8 mouse cellular contexts compared by ENCODE assay signal in the genomic region with DNA sequence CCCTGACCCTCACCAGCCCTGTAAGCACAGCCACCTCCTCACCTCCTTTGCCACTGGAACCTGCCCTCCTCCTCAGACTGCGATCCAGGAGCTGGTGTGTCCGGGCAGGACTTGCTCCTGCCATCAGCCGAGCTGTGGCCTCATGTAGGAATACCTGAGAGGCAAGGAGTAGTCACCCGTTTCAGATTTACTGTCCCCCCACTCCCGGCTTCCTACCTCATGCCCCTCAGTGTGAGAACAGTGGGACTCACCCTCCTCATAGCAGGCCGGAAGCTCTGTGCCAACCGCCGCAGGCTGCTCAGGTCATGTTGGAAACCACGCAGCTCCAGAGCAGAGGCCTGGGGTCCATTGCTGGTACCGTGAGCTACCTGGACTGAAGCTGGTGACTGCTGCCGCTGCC. TPM values are rescaled to one million over a fixed set of nuclear protein-coding genes. Genes with fewer than 3 reads are reported as not detected.
DNase-seq lines count a peak whose midpoint lies in the region; ATAC-seq and TF ChIP-seq lines count a peak whose summit lies in the region.

No protein-coding gene starts in this region.

- TF ChIP-seq CTCF in MEL (IDR thresholded peaks at IDR 0.05 in 2 of 3, conservative IDR thresholded peaks at IDR 0.05 in 1 of 3; ENCODE audit: control insufficient read depth in 1 of 3, insufficient read depth in 1 of 3, low read depth in 2 of 3, low read length in 3 of 3, poor library complexity in 1 of 3, severe bottlenecking in 1 of 3): no peak

- 0 out of 2 replicates have a peak overlapping the region, but pooled peaks have one; percentile 1 for H3K27ac ChIP-seq in heart, embryonic 15.5 days
- no peak overlapping the region for H3K27ac ChIP-seq in MEL (ENCODE audit: control insufficient read depth, low read depth, low read length)
- peak overlapping the region; percentile 82 for H3K27ac ChIP-seq in hindbrain, embryonic 10.5 days
- peak overlapping the region; percentile 58; the same call in 1 of the 2 replicates for H3K27ac ChIP-seq in limb, embryonic 14.5 days (replicated peaks; ENCODE audit: low read depth, low read length)

- no peak for TF ChIP-seq RAD21 in MEL (IDR thresholded peaks at IDR 0.05; ENCODE audit: low read depth, low read length)

- no peak for ATAC-seq in heart, embryonic 15.5 days (replicated peaks; ENCODE audit: insufficient number of reproducible peaks, insufficient read depth, low FRiP score, low read depth)
- no peak for ATAC-seq in limb, embryonic 14.5 days (ENCODE audit: low FRiP score, low read depth)
- ATAC-seq in CD4-positive, CD25-positive, alpha-beta regulatory T cell, adult 4 months: no peak

- no peaks in the 10 kb centered on the region for H3K27me3 ChIP-seq in heart, embryonic 15.5 days
- no peaks in the 10 kb centered on the region for H3K27me3 ChIP-seq in MEL (ENCODE audit: control insufficient read depth in 1 of 2, insufficient read depth in 2 of 2, low read length in 2 of 2)
- no peaks in the 10 kb centered on the region for H3K27me3 ChIP-seq in hindbrain, embryonic 10.5 days (ENCODE audit: insufficient read depth, poor library complexity, severe bottlenecking)
- no peaks in the 10 kb centered on the region for H3K27me3 ChIP-seq in limb, embryonic 14.5 days (ENCODE audit: control insufficient read depth, insufficient read depth, low read length)

- no peaks in the 10 kb centered on the region for H3K9me3 ChIP-seq in heart, embryonic 15.5 days (replicated peaks)
- no peaks in the 10 kb centered on the region for H3K9me3 ChIP-seq in MEL (replicated peaks; ENCODE audit: insufficient read depth, low read length)
- H3K9me3 ChIP-seq in hindbrain, embryonic 10.5 days: no peaks in the 10 kb centered on the region
- no peaks in the 10 kb centered on the region for H3K9me3 ChIP-seq in limb, embryonic 14.5 days (ENCODE audit: control insufficient read depth, low read length)

- no peaks in the 10 kb centered on the region for H3K79me2 ChIP-seq in MEL (ENCODE audit: control insufficient read depth, insufficient read depth, low read length, poor library complexity)

- H3K36me3 ChIP-seq in heart, embryonic 15.5 days: peaks cover 85% of the 10 kb centered on the region
- peaks cover 0 to 29% of the 10 kb centered on the region in 2 experiments; a peak in 2 of 4 replicates for H3K36me3 ChIP-seq in MEL (ENCODE audit: control insufficient read depth in 1 of 2, insufficient read depth in 2 of 2, low read length in 2 of 2)
- peaks cover 100% of the 10 kb centered on the region for H3K36me3 ChIP-seq in hindbrain, embryonic 10.5 days
- peaks cover 79% of the 10 kb centered on the region for H3K36me3 ChIP-seq in limb, embryonic 14.5 days (ENCODE audit: control insufficient read depth, insufficient read depth, low read length)

- 82% methylated on average over 11 of the region's 11 CpGs for WGBS in heart, embryonic 15.5 days
- WGBS in hindbrain, embryonic 10.5 days: 92% methylated on average over 11 of the region's 11 CpGs
- 88% methylated on average over 11 of the region's 11 CpGs for WGBS in limb, embryonic 14.5 days

- DNase-seq in heart, postnatal 10 days: no peak
- no peak for DNase-seq in MEL (ENCODE audit: low read depth, low spot score)
- DNase-seq in hindbrain, embryonic 10.5 days (ENCODE audit: low spot score): no peak
- DNase-seq in limb, embryonic 14.5 days (ENCODE audit: low spot score): no peak
- DNase-seq in spleen, postnatal 10 days (ENCODE audit: low spot score in 2 of 2): no peak
- DNase-seq in adrenal gland, postnatal 36 days: no peak

- intact Hi-C loops in heart, postnatal 10 days (cut with DNase I): loop anchor here (2.0 to 5.0 kb wide), 2 partner anchors 92 to 137 kb away; no protein-coding TSS in a partner anchor

- no peak overlapping the region for H3K4me3 ChIP-seq in heart, embryonic 15.5 days
- no peak overlapping the region for H3K4me3 ChIP-seq in MEL (ENCODE audit: control insufficient read depth in 1 of 2, insufficient read depth in 1 of 2, low read depth in 2 of 2, low read length in 2 of 2)
- H3K4me3 ChIP-seq in hindbrain, embryonic 10.5 days: no peak overlapping the region
- no peak overlapping the region for H3K4me3 ChIP-seq in limb, embryonic 14.5 days (replicated peaks; ENCODE audit: low read length)

- peaks cover 20% of the 10 kb centered on the region for H3K4me1 ChIP-seq in heart, embryonic 15.5 days (replicated peaks)
- H3K4me1 ChIP-seq in MEL (ENCODE audit: control insufficient read depth in 1 of 2, insufficient read depth in 2 of 2, low read length in 2 of 2): no peaks in the 10 kb centered on the region
- H3K4me1 ChIP-seq in hindbrain, embryonic 10.5 days (replicated peaks): peaks cover 32% of the 10 kb centered on the region
- peaks cover 4% of the 10 kb centered on the region; the same call in 1 of the 2 replicates for H3K4me1 ChIP-seq in limb, embryonic 14.5 days (ENCODE audit: control insufficient read depth, insufficient read depth, low read length)

- no peak for TF ChIP-seq POLR2A in MEL (IDR thresholded peaks at IDR 0.05; ENCODE audit: control insufficient read depth in 1 of 2, insufficient read depth in 1 of 2, low read depth in 1 of 2, low read length in 2 of 2, poor library complexity in 1 of 2)
- no peak for TF ChIP-seq POLR2A in limb, embryonic 14.5 days (IDR thresholded peaks at IDR 0.05; ENCODE audit: borderline replicate concordance, extremely low read depth, insufficient read depth, insufficient read length)

- no peak overlapping the region for H3K4me2 ChIP-seq in heart, embryonic 15.5 days
- no peak overlapping the region for H3K4me2 ChIP-seq in limb, embryonic 14.5 days (replicated peaks; ENCODE audit: low read depth, low read length, severe bottlenecking)

- TF ChIP-seq EP300 in MEL (IDR thresholded peaks at IDR 0.05; ENCODE audit: low read depth in 1 of 2, low read length in 2 of 2): no peak

- H3K9ac ChIP-seq in heart, embryonic 15.5 days: no peak overlapping the region
- no peak overlapping the region for H3K9ac ChIP-seq in MEL (ENCODE audit: control insufficient read depth, low read depth, low read length, poor library complexity, severe bottlenecking)
- H3K9ac ChIP-seq in limb, embryonic 14.5 days (ENCODE audit: low read depth, low read length, severe bottlenecking): 0 out of 2 replicates have a peak overlapping the region, but pooled peaks have one; percentile 21

TF ChIP-seq in MEL, 35 proteins besides CTCF, POLR2A, EP300 and RAD21:
- 0 out of 2 replicates have a peak, but pooled peaks have one; percentile 48 for TF ChIP-seq ZMIZ1 (IDR thresholded peaks at IDR 0.05; ENCODE audit: low read depth, low read length)
- TF ChIP-seq KAT2A (conservative IDR thresholded peaks at IDR 0.05; ENCODE audit: low read depth, low read length): no peak

RNA-seq across cellular contexts. Expression of a gene that starts 22.0 kb away (rescaled TPM):
- 36.5 and 61.1 TPM in 2 replicates for polyA plus RNA-seq in heart, embryonic 15.5 days (2015; fragmentation: Nextera tagmentation; extraction: Ambion mirVana)
- total RNA-seq in heart, postnatal 10 days (2021): 10 to 100 TPM; 40.2 to 42.6 TPM
- total RNA-seq in MEL (2012; rRNA removed): 288 and 305 TPM in 2 replicates
- polyA plus RNA-seq in MEL (2012; ENCODE audit: insufficient read depth in 1 of 2, insufficient read length in 2 of 2, low read depth in 1 of 2, low replicate concordance in 2 of 2, missing spikeins in 1 of 2): 100 to 1,000 TPM in 1 of 2 experiments, not detected in 1; 241 TPM
- 45.0 and 55.8 TPM in 2 replicates for polyA plus RNA-seq in hindbrain, embryonic 10.5 days (2016; fragmentation: Nextera tagmentation; extraction: Ambion mirVana)
- polyA plus RNA-seq in limb, embryonic 14.5 days (2012; rRNA removed): 96.5 and 147 TPM in 2 replicates
- polyA plus RNA-seq in limb, embryonic 14.5 days (2014; fragmentation: Nextera tagmentation; extraction: Ambion mirVana): 77.1 and 80.7 TPM in 2 replicates
- 10 to 100 TPM; 20.7 to 28.6 TPM for polyA plus RNA-seq in CD4-positive, CD25-positive, alpha-beta regulatory T cell, adult 4 months (2017; shearing (Covaris generic))
- 100 to 1,000 TPM; 160 to 181 TPM for total RNA-seq in adrenal gland, postnatal 36 days (2021)
